Mouse (Mus musculus) stomach, embryonic 15.5 days (tissue): ENCODE results near the gene Golga4. TPM values are rescaled to one million over a fixed set of nuclear protein-coding genes. Genes with fewer than 3 reads are reported as not detected.
A peak's percentile ranks its signal among the peaks of the same experiment; 100 is the strongest.

Experiments
- ATAC-seq: fragments of 200-750 bp; cut with Nextera tagmentation; 2 replicates; pipeline ENCODE4 v1.8.0; 2017; ENCODE audit warnings: low read depth, moderate number of reproducible peaks, moderate TSS enrichment; ENCODE audit not compliant: insufficient read depth, low FRiP score
- H3K27ac ChIP-seq: fragments of 300-500 bp; sonication (generic); 2 replicates; pipeline ENCODE4 v1.5.1; 2015; ENCODE audit warnings: mild to moderate bottlenecking, inconsistent platforms
- H3K27me3 ChIP-seq: fragments of 300-500 bp; sonication (generic); replicated peaks from 2 replicates; pipeline ENCODE4 v1.6.1; 2015; ENCODE audit warnings: inconsistent platforms
- H3K36me3 ChIP-seq: fragments of 300-500 bp; sonication (generic); 2 replicates; pipeline ENCODE4 v1.6.1; 2015; ENCODE audit warnings: inconsistent platforms
- H3K4me1 ChIP-seq: fragments of 300-500 bp; sonication (generic); 2 replicates; pipeline ENCODE4 v1.6.1; 2015; ENCODE audit warnings: inconsistent platforms
- H3K4me2 ChIP-seq: fragments of 300-500 bp; sonication (generic); 2 replicates; pipeline ENCODE4 v1.6.1; 2015; ENCODE audit warnings: mild to moderate bottlenecking, inconsistent platforms
- H3K4me3 ChIP-seq: fragments of 300-500 bp; sonication (generic); replicated peaks from 2 replicates; pipeline ENCODE4 v1.5.1; 2015; ENCODE audit warnings: inconsistent platforms
- H3K9ac ChIP-seq: fragments of 300-500 bp; sonication (generic); 2 replicates; pipeline ENCODE4 v1.6.1; 2015; ENCODE audit warnings: inconsistent platforms
- H3K9me3 ChIP-seq: fragments of 300-500 bp; sonication (generic); 2 replicates; pipeline ENCODE4 v1.6.1; 2016; ENCODE audit warnings: inconsistent platforms
- WGBS: fragments of 180-500 bp; shearing (Covaris S2); methylation state at CpG from one replicate; pipeline ENCODE4 v1.1.7; 2015; 5-methylcytosine and 5-hydroxymethylcytosine counted together
- polyA plus RNA-seq: library from polyadenylated mRNA; unstranded; fragments of >200 nt; fragmentation: Nextera tagmentation; extraction: Ambion mirVana; gene quantifications from 2 replicates; pipeline ENCODE4 v1.2.1, GENCODE M21; 2015

Gene Golga4
- polyA plus RNA-seq, 1 experiment from 2014 or later = 54.6 TPM

- no peaks in the 10 kb centered on the region for H3K4me1 ChIP-seq
- no peak overlapping the region for H3K27ac ChIP-seq
- H3K9ac ChIP-seq = no peak overlapping the region
- WGBS = 77% methylated on average over 3 of the region's 3 CpGs
- no peak overlapping the region for H3K4me2 ChIP-seq
- no peaks in the 10 kb centered on the region for H3K9me3 ChIP-seq
- H3K36me3 ChIP-seq = no peaks in the 10 kb centered on the region
- ATAC-seq = no peak
- no peaks in the 10 kb centered on the region for H3K27me3 ChIP-seq
- H3K4me3 ChIP-seq = no peak overlapping the region
These were observed 112.7 kb downstream of the Golga4 start for GRCm38 (mm10) chr9:118618732-118619250.

- Histone ChIP-seq H3K4me2 (no peak overlapping the region), H3K9ac (no peak overlapping the region), H3K36me3 (no peaks in the 10 kb centered on the region), H3K4me3 (no peak overlapping the region), H3K9me3 (no peaks in the 10 kb centered on the region), H3K27me3 (no peaks in the 10 kb centered on the region), H3K27ac (no peak overlapping the region), H3K4me1 (no peaks in the 10 kb centered on the region)
- no peak for ATAC-seq
- 63% methylated on average over 4 of the region's 4 CpGs for WGBS
These were observed 114.7 kb downstream of the Golga4 start for GRCm38 (mm10) chr9:118620807-118621206.

GRCm38 (mm10) chr9:118621691-118622090 is 115.6 kb downstream of the Golga4 start:
- Histone ChIP-seq H3K4me3 (no peak overlapping the region), H3K9me3 (no peaks in the 10 kb centered on the region), H3K27ac (no peak overlapping the region), H3K9ac (no peak overlapping the region), H3K4me2 (no peak overlapping the region), H3K27me3 (no peaks in the 10 kb centered on the region), H3K4me1 (no peaks in the 10 kb centered on the region), H3K36me3 (no peaks in the 10 kb centered on the region)
- WGBS = 89% methylated on average over 6 of the region's 6 CpGs
- ATAC-seq = no peak

- Histone ChIP-seq H3K9ac (no peak overlapping the region), H3K4me1 (no peaks in the 10 kb centered on the region), H3K36me3 (no peaks in the 10 kb centered on the region), H3K27me3 (no peaks in the 10 kb centered on the region), H3K4me2 (no peak overlapping the region), H3K27ac (no peak overlapping the region), H3K4me3 (no peak overlapping the region), H3K9me3 (no peaks in the 10 kb centered on the region)
- ATAC-seq = no peak
- 74% methylated on average over 18 of the region's 18 CpGs for WGBS
These were observed 116.5 kb downstream of the Golga4 start for GRCm38 (mm10) chr9:118622376-118623166.

GRCm38 (mm10) chr9:118623483-118623882 is 117.4 kb downstream of the Golga4 start:
- Histone ChIP-seq H3K4me3 (no peak overlapping the region), H3K36me3 (0 out of 2 replicates have a peak, but pooled peaks cover 6% of the 10 kb centered on the region), H3K27ac (no peak overlapping the region), H3K27me3 (no peaks in the 10 kb centered on the region), H3K9me3 (no peaks in the 10 kb centered on the region), H3K4me2 (no peak overlapping the region), H3K9ac (no peak overlapping the region), H3K4me1 (no peaks in the 10 kb centered on the region)
- ATAC-seq = no peak
- 68% methylated on average over 9 of the region's 9 CpGs for WGBS

GRCm38 (mm10) chr9:118624146-118624545 is 118.1 kb downstream of the Golga4 start:
- no peak for ATAC-seq
- Histone ChIP-seq H3K4me1 (no peaks in the 10 kb centered on the region), H3K4me3 (no peak overlapping the region), H3K4me2 (no peak overlapping the region), H3K36me3 (0 out of 2 replicates have a peak, but pooled peaks cover 6% of the 10 kb centered on the region), H3K27ac (no peak overlapping the region), H3K9me3 (no peaks in the 10 kb centered on the region), H3K9ac (no peak overlapping the region), H3K27me3 (no peaks in the 10 kb centered on the region)
- 61% methylated on average over 7 of the region's 7 CpGs for WGBS

GRCm38 (mm10) chr9:118629763-118630379 is 123.8 kb downstream of the Golga4 start:
- H3K4me1 ChIP-seq = 0 out of 2 replicates have a peak, but pooled peaks cover 7% of the 10 kb centered on the region
- WGBS = 30% methylated on average over 6 of the region's 6 CpGs
- no peaks in the 10 kb centered on the region for H3K27me3 ChIP-seq
- H3K9ac ChIP-seq = no peak overlapping the region
- peak; percentile 82; the same call in 1 of the 2 replicates for ATAC-seq
- H3K27ac ChIP-seq = peak overlapping the region; percentile 53
- no peaks in the 10 kb centered on the region for H3K9me3 ChIP-seq
- no peak overlapping the region for H3K4me2 ChIP-seq
- H3K36me3 ChIP-seq = 0 out of 2 replicates have a peak, but pooled peaks cover 9% of the 10 kb centered on the region
- no peak overlapping the region for H3K4me3 ChIP-seq

Other genes with a start within 250 kb of the Golga4 start
- gene Eomes, start 28.1 kb upstream of the Golga4 start, polyA plus RNA-seq = 0.08 and 0.10 TPM in 2 replicates
- gene Itga9, start 100.4 kb downstream of the Golga4 start, polyA plus RNA-seq = 16.2 and 17.6 TPM in 2 replicates